Mouse (Mus musculus): Measurements from ENCODE around the gene Neurl1a. TPM values are rescaled to one million over a fixed set of nuclear protein-coding genes. Genes with fewer than 3 reads are reported as not detected.

The Neurl1a gene
- polyA plus RNA-seq, 1 experiment from 2014 or later = 15.3 TPM

- Histone ChIP-seq H3K9me3 (replicated peaks; ENCODE audit: control insufficient read depth, low read length, poor library complexity, severe bottlenecking) (no peaks in the 10 kb centered on the region), H3K27ac (ENCODE audit: low read length) (no peak overlapping the region), H3K4me3 (ENCODE audit: low read depth, low read length) (no peak overlapping the region), H3K9ac (ENCODE audit: low read depth, low read length) (no peak overlapping the region), H3K4me1 (ENCODE audit: control insufficient read depth, insufficient read depth, low read length) (no peaks in the 10 kb centered on the region), H3K36me3 (ENCODE audit: control insufficient read depth, insufficient read depth, low read length) (no peaks in the 10 kb centered on the region), H3K27me3 (ENCODE audit: control insufficient read depth, insufficient read depth, low read depth, low read length) (no peaks in the 10 kb centered on the region), H3K4me2 (ENCODE audit: low read length) (no peak overlapping the region)
- no peak for ATAC-seq
- WGBS = 65% methylated on average over 7 of the region's 7 CpGs
These were observed 62.3 kb downstream of the Neurl1a start for GRCm38 (mm10) chr19:47240957-47241356.

DNA sequence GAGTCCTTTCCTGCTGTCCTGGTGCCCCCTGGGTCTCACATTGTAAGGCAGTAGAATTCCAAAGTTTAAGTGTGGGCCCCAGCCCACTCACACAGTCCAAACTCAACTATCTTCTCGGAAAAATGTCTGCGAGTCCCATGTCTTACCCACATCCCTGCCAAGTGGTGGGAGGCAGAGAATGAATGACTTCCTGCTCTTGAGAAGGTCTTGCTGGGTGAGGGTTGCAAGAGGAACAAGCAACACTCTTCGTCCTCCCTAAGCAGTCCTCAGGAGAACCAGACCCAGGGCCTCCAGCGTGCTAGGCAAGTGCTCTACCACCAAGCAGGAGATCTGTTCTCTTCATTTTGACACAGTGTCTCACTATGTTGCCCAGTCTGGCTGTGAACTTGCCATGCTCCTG is 63.6 kb downstream of the Neurl1a start:
- no peak overlapping the region for H3K27ac ChIP-seq (ENCODE audit: low read length)
- no peaks in the 10 kb centered on the region for H3K9me3 ChIP-seq (replicated peaks; ENCODE audit: control insufficient read depth, low read length, poor library complexity, severe bottlenecking)
- H3K4me1 ChIP-seq (ENCODE audit: control insufficient read depth, insufficient read depth, low read length) = no peaks in the 10 kb centered on the region
- no peaks in the 10 kb centered on the region for H3K36me3 ChIP-seq (ENCODE audit: control insufficient read depth, insufficient read depth, low read length)
- no peak for ATAC-seq
- no peaks in the 10 kb centered on the region for H3K27me3 ChIP-seq (ENCODE audit: control insufficient read depth, insufficient read depth, low read depth, low read length)
- no peak overlapping the region for H3K4me3 ChIP-seq (ENCODE audit: low read depth, low read length)
- H3K9ac ChIP-seq (ENCODE audit: low read depth, low read length) = no peak overlapping the region
- no peak overlapping the region for H3K4me2 ChIP-seq (ENCODE audit: low read length)
- 92% methylated on average over 4 of the region's 4 CpGs for WGBS

- Histone ChIP-seq H3K4me3 (ENCODE audit: low read depth, low read length) (no peak overlapping the region), H3K9me3 (replicated peaks; ENCODE audit: control insufficient read depth, low read length, poor library complexity, severe bottlenecking) (no peaks in the 10 kb centered on the region), H3K36me3 (ENCODE audit: control insufficient read depth, insufficient read depth, low read length) (no peaks in the 10 kb centered on the region), H3K4me2 (ENCODE audit: low read length) (no peak overlapping the region), H3K9ac (ENCODE audit: low read depth, low read length) (no peak overlapping the region), H3K27me3 (ENCODE audit: control insufficient read depth, insufficient read depth, low read depth, low read length) (no peaks in the 10 kb centered on the region), H3K4me1 (ENCODE audit: control insufficient read depth, insufficient read depth, low read length) (no peaks in the 10 kb centered on the region), H3K27ac (ENCODE audit: low read length) (no peak overlapping the region)
- ATAC-seq = no peak
- 76% methylated on average over 8 of the region's 8 CpGs for WGBS
These were observed 66.9 kb downstream of the Neurl1a start for GRCm38 (mm10) chr19:47245512-47245911.

- Histone ChIP-seq H3K4me1 (ENCODE audit: control insufficient read depth, insufficient read depth, low read length) (no peaks in the 10 kb centered on the region), H3K9ac (ENCODE audit: low read depth, low read length) (no peak overlapping the region), H3K4me2 (ENCODE audit: low read length) (no peak overlapping the region), H3K36me3 (ENCODE audit: control insufficient read depth, insufficient read depth, low read length) (no peaks in the 10 kb centered on the region), H3K27ac (ENCODE audit: low read length) (no peak overlapping the region), H3K9me3 (replicated peaks; ENCODE audit: control insufficient read depth, low read length, poor library complexity, severe bottlenecking) (no peaks in the 10 kb centered on the region), H3K4me3 (ENCODE audit: low read depth, low read length) (no peak overlapping the region), H3K27me3 (ENCODE audit: control insufficient read depth, insufficient read depth, low read depth, low read length) (peaks cover 19% of the 10 kb centered on the region)
- 76% methylated on average over 11 of the region's 11 CpGs for WGBS
- no peak for ATAC-seq
These were observed 69.2 kb downstream of the Neurl1a start for GRCm38 (mm10) chr19:47247791-47248190.

DNA sequence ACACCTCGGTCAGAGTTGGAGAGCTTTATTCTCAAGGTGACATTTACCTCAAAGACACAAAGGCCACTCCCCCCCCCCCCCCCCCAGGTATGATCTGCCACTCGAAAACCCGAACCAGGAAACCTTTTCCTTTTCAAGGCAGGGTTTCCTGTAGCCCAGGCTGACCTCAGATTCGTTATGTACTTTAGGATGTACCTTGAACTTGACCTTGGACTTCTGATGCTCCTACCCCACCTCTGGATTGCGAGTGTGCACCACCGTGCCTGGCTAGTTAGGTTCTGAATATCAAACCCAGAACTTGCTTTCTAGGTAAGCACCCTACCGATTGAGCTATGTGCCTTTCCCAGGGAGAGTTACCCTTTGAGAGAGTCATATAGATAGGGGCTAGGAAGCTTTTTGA is 69.7 kb downstream of the Neurl1a start:
- no peak for ATAC-seq
- Histone ChIP-seq H3K4me3 (ENCODE audit: low read depth, low read length) (no peak overlapping the region), H3K27ac (ENCODE audit: low read length) (no peak overlapping the region)

GRCm38 (mm10) chr19:47248906-47249568 is 70.4 kb downstream of the Neurl1a start:
- no peaks in the 10 kb centered on the region for H3K9me3 ChIP-seq (replicated peaks; ENCODE audit: control insufficient read depth, low read length, poor library complexity, severe bottlenecking)
- WGBS = 71% methylated on average over 16 of the region's 16 CpGs
- H3K27me3 ChIP-seq (ENCODE audit: control insufficient read depth, insufficient read depth, low read depth, low read length) = peaks cover 32% of the 10 kb centered on the region
- H3K4me1 ChIP-seq (ENCODE audit: control insufficient read depth, insufficient read depth, low read length) = 0 out of 2 replicates have a peak, but pooled peaks cover 2% of the 10 kb centered on the region
- H3K27ac ChIP-seq (ENCODE audit: low read length) = no peak overlapping the region
- no peak overlapping the region for H3K4me3 ChIP-seq (ENCODE audit: low read depth, low read length)
- no peak overlapping the region for H3K4me2 ChIP-seq (ENCODE audit: low read length)
- H3K36me3 ChIP-seq (ENCODE audit: control insufficient read depth, insufficient read depth, low read length) = no peaks in the 10 kb centered on the region
- H3K9ac ChIP-seq (ENCODE audit: low read depth, low read length) = no peak overlapping the region
- ATAC-seq = no peak

More for the DNA sequence above, 69.7 kb downstream of the Neurl1a start:
- Histone ChIP-seq H3K36me3 (ENCODE audit: control insufficient read depth, insufficient read depth, low read length) (no peaks in the 10 kb centered on the region), H3K27me3 (ENCODE audit: control insufficient read depth, insufficient read depth, low read depth, low read length) (peaks cover 24% of the 10 kb centered on the region), H3K9ac (ENCODE audit: low read depth, low read length) (no peak overlapping the region), H3K4me2 (ENCODE audit: low read length) (no peak overlapping the region), H3K9me3 (replicated peaks; ENCODE audit: control insufficient read depth, low read length, poor library complexity, severe bottlenecking) (no peaks in the 10 kb centered on the region), H3K4me1 (ENCODE audit: control insufficient read depth, insufficient read depth, low read length) (0 out of 2 replicates have a peak, but pooled peaks cover 2% of the 10 kb centered on the region)
- WGBS = 89% methylated on average over 7 of the region's 7 CpGs

- Histone ChIP-seq H3K9me3 (replicated peaks; ENCODE audit: control insufficient read depth, low read length, poor library complexity, severe bottlenecking) (no peaks in the 10 kb centered on the region), H3K4me2 (ENCODE audit: low read length) (no peak overlapping the region), H3K4me1 (ENCODE audit: control insufficient read depth, insufficient read depth, low read length) (0 out of 2 replicates have a peak, but pooled peaks cover 2% of the 10 kb centered on the region), H3K27me3 (ENCODE audit: control insufficient read depth, insufficient read depth, low read depth, low read length) (peaks cover 34% of the 10 kb centered on the region), H3K27ac (ENCODE audit: low read length) (no peak overlapping the region), H3K4me3 (ENCODE audit: low read depth, low read length) (no peak overlapping the region), H3K36me3 (ENCODE audit: control insufficient read depth, insufficient read depth, low read length) (no peaks in the 10 kb centered on the region), H3K9ac (ENCODE audit: low read depth, low read length) (no peak overlapping the region)
- ATAC-seq = no peak
- 43% methylated on average over 6 of the region's 6 CpGs for WGBS
These were observed 72.3 kb downstream of the Neurl1a start for GRCm38 (mm10) chr19:47250931-47251330.

- Histone ChIP-seq H3K9ac (ENCODE audit: low read depth, low read length) (peak overlapping the region; percentile 37; the same call in 1 of the 2 replicates), H3K4me3 (ENCODE audit: low read depth, low read length) (peak overlapping the region; percentile 36), H3K27ac (ENCODE audit: low read length) (no peak overlapping the region), H3K4me2 (ENCODE audit: low read length) (peak overlapping the region; percentile 49), H3K9me3 (replicated peaks; ENCODE audit: control insufficient read depth, low read length, poor library complexity, severe bottlenecking) (no peaks in the 10 kb centered on the region), H3K27me3 (ENCODE audit: control insufficient read depth, insufficient read depth, low read depth, low read length) (peaks cover 34% of the 10 kb centered on the region), H3K4me1 (ENCODE audit: control insufficient read depth, insufficient read depth, low read length) (0 out of 2 replicates have a peak, but pooled peaks cover 2% of the 10 kb centered on the region), H3K36me3 (ENCODE audit: control insufficient read depth, insufficient read depth, low read length) (no peaks in the 10 kb centered on the region)
- ATAC-seq = peak; percentile 58; the same call in 1 of the 2 replicates
- WGBS = 4% methylated on average over 81 of the region's 90 CpGs
These were observed 74.5 kb downstream of the Neurl1a start for GRCm38 (mm10) chr19:47253053-47253628.

GRCm38 (mm10) chr19:47255036-47255435 is 76.4 kb downstream of the Neurl1a start:
- H3K9me3 ChIP-seq (replicated peaks; ENCODE audit: control insufficient read depth, low read length, poor library complexity, severe bottlenecking) = no peaks in the 10 kb centered on the region
- H3K36me3 ChIP-seq (ENCODE audit: control insufficient read depth, insufficient read depth, low read length) = no peaks in the 10 kb centered on the region
- H3K4me3 ChIP-seq (ENCODE audit: low read depth, low read length) = no peak overlapping the region
- peaks cover 34% of the 10 kb centered on the region for H3K27me3 ChIP-seq (ENCODE audit: control insufficient read depth, insufficient read depth, low read depth, low read length)
- H3K4me1 ChIP-seq (ENCODE audit: control insufficient read depth, insufficient read depth, low read length) = 0 out of 2 replicates have a peak, but pooled peaks cover 2% of the 10 kb centered on the region
- no peak for ATAC-seq
- H3K9ac ChIP-seq (ENCODE audit: low read depth, low read length) = no peak overlapping the region
- 75% methylated on average over 2 of the region's 2 CpGs for WGBS
- H3K4me2 ChIP-seq (ENCODE audit: low read length) = no peak overlapping the region
- no peak overlapping the region for H3K27ac ChIP-seq (ENCODE audit: low read length)

All from midbrain, embryonic 16.5 days (tissue).